Mouse (Mus musculus): ENCODE results near the gene Xrn2. TPM values are rescaled to one million over a fixed set of nuclear protein-coding genes. Genes with fewer than 3 reads are reported as not detected.
"Not testable (repeated sequence)": the region's sequence is repeated elsewhere in the genome, so short reads cannot be mapped to it uniquely, and the experiment has no call there.

The Xrn2 gene
- total and polyA plus RNA-seq, 3 experiments: 21.6 to 22.2 (median 22.1) TPM

GRCm38 (mm10) chr2:147012141-147012622 lies 614 bp upstream of the Xrn2 start:
- H3K9ac ChIP-seq (ENCODE audit: low read depth, low read length): peak overlapping the region; percentile 20
- no peaks in the 10 kb centered on the region for H3K27me3 ChIP-seq (ENCODE audit: control insufficient read depth, insufficient read depth, low read length)
- TF ChIP-seq CTCF (IDR thresholded peaks at IDR 0.05) (no peak), EP300 (IDR thresholded peaks at IDR 0.05; ENCODE audit: insufficient read depth, low read depth, low read length) (no peak), POLR2A (IDR thresholded peaks at IDR 0.05; ENCODE audit: insufficient read depth, low read depth, low read length) (no peak)
- WGBS: 21% methylated on average over 7 of the region's 7 CpGs
- no peak for DNase-seq
- peak overlapping the region; percentile 96 for H3K4me3 ChIP-seq
- peaks cover 2% of the 10 kb centered on the region; the same call in 1 of the 2 replicates for H3K79me2 ChIP-seq (replicated peaks; ENCODE audit: control insufficient read depth, insufficient read depth, low read length)
- peaks cover 2% of the 10 kb centered on the region for H3K36me3 ChIP-seq (ENCODE audit: control insufficient read depth, insufficient read depth, low read length)
- intact Hi-C loops (cut with DNase I): loop anchor here (10.0 kb wide), 1 partner anchor 157 kb away; the partner anchor contains the start of gene Kiz
- peaks cover 3% of the 10 kb centered on the region for H3K4me1 ChIP-seq (ENCODE audit: control insufficient read depth, insufficient read depth, low read length)
- peak overlapping the region; percentile 96 for H3K27ac ChIP-seq

GRCm38 (mm10) chr2:147013194-147013969 lies 586 bp downstream of the Xrn2 start:
- no peaks in the 10 kb centered on the region for H3K27me3 ChIP-seq (ENCODE audit: control insufficient read depth, insufficient read depth, low read length)
- H3K79me2 ChIP-seq (replicated peaks; ENCODE audit: control insufficient read depth, insufficient read depth, low read length): peaks cover 2% of the 10 kb centered on the region; the same call in 1 of the 2 replicates
- under 1% methylated on average over 59 of the region's 59 CpGs for WGBS
- DNase-seq: no peak
- intact Hi-C loops (cut with DNase I): loop anchor here (10.0 kb wide), 1 partner anchor 159 kb away; the partner anchor contains the start of gene Kiz
- H3K27ac ChIP-seq: peak overlapping the region; percentile 96
- peaks cover 3% of the 10 kb centered on the region for H3K4me1 ChIP-seq (ENCODE audit: control insufficient read depth, insufficient read depth, low read length)
- H3K4me3 ChIP-seq: peak overlapping the region; percentile 96
- peaks cover 2% of the 10 kb centered on the region for H3K36me3 ChIP-seq (ENCODE audit: control insufficient read depth, insufficient read depth, low read length)
- TF ChIP-seq POLR2A (IDR thresholded peaks at IDR 0.05; ENCODE audit: insufficient read depth, low read depth, low read length): no peak
- no peak for TF ChIP-seq EP300 (IDR thresholded peaks at IDR 0.05; ENCODE audit: insufficient read depth, low read depth, low read length)
- no peak for TF ChIP-seq CTCF (IDR thresholded peaks at IDR 0.05)
- peak overlapping the region; percentile 78 for H3K9ac ChIP-seq (ENCODE audit: low read depth, low read length)

- WGBS: 19% methylated on average over 15 of the region's 15 CpGs
- Histone ChIP-seq H3K4me1 (ENCODE audit: control insufficient read depth, insufficient read depth, low read length) (peaks cover 3% of the 10 kb centered on the region), H3K27me3 (ENCODE audit: control insufficient read depth, insufficient read depth, low read length) (no peaks in the 10 kb centered on the region), H3K79me2 (replicated peaks; ENCODE audit: control insufficient read depth, insufficient read depth, low read length) (peaks cover 3% of the 10 kb centered on the region; the same call in 1 of the 2 replicates), H3K9ac (ENCODE audit: low read depth, low read length) (no peak overlapping the region), H3K4me3 (peak overlapping the region; percentile 96), H3K36me3 (ENCODE audit: control insufficient read depth, insufficient read depth, low read length) (peaks cover 2% of the 10 kb centered on the region), H3K27ac (peak overlapping the region; percentile 96)
- intact Hi-C loops (cut with DNase I): loop anchor here (10.0 kb wide), 1 partner anchor 159 kb away; the partner anchor contains the start of gene Kiz
- no peak for TF ChIP-seq CTCF (IDR thresholded peaks at IDR 0.05)
- no peak for TF ChIP-seq EP300 (IDR thresholded peaks at IDR 0.05; ENCODE audit: insufficient read depth, low read depth, low read length)
- TF ChIP-seq POLR2A (IDR thresholded peaks at IDR 0.05; ENCODE audit: insufficient read depth, low read depth, low read length): no peak
- no peak for DNase-seq
Observed at GRCm38 (mm10) chr2:147014101-147014886, 1.5 kb downstream of the Xrn2 start.

DNA sequence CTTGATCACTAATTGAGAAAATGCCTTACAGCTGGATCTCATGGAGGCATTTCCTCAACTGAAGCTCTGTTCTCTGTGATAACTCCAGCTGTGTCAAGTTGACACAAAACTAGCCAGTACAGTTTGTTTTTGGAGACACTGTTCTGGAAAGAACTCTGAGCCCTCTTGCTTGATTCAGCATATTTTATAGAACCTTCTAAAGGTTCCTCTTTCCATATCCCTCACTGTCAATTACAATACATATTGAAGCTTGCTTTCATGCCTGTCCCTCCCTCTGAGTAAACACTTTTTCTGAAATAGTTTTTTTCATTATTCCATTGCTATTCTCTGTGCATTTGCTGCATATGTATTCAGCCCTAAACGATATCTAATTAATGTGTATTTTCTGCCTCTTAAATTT lies 9.2 kb downstream of the Xrn2 start:
- H3K36me3 ChIP-seq (ENCODE audit: control insufficient read depth, insufficient read depth, low read length); H3K4me1 ChIP-seq (ENCODE audit: control insufficient read depth, insufficient read depth, low read length); H3K9ac ChIP-seq (ENCODE audit: low read depth, low read length); H3K27me3 ChIP-seq (ENCODE audit: control insufficient read depth, insufficient read depth, low read length); intact Hi-C loops (cut with DNase I); H3K27ac ChIP-seq; H3K4me3 ChIP-seq; DNase-seq; H3K79me2 ChIP-seq (replicated peaks; ENCODE audit: control insufficient read depth, insufficient read depth, low read length): not testable (repeated sequence)
- 95% methylated on average over 1 of the region's 1 CpGs for WGBS

GRCm38 (mm10) chr2:147023067-147023466 lies 10.3 kb downstream of the Xrn2 start:
- no peak overlapping the region for H3K27ac ChIP-seq
- H3K79me2 ChIP-seq (replicated peaks; ENCODE audit: control insufficient read depth, insufficient read depth, low read length): 0 out of 2 replicates have a peak, but pooled peaks cover 1% of the 10 kb centered on the region
- 94% methylated on average over 5 of the region's 5 CpGs for WGBS
- H3K9ac ChIP-seq (ENCODE audit: low read depth, low read length): no peak overlapping the region
- H3K36me3 ChIP-seq (ENCODE audit: control insufficient read depth, insufficient read depth, low read length): peaks cover 12% of the 10 kb centered on the region
- no peak for TF ChIP-seq EP300 (IDR thresholded peaks at IDR 0.05; ENCODE audit: insufficient read depth, low read depth, low read length)
- TF ChIP-seq CTCF (IDR thresholded peaks at IDR 0.05): no peak
- TF ChIP-seq POLR2A (IDR thresholded peaks at IDR 0.05; ENCODE audit: insufficient read depth, low read depth, low read length): no peak
- intact Hi-C loops (cut with DNase I): no loop called here
- DNase-seq: no peak
- H3K4me3 ChIP-seq: no peak overlapping the region
- H3K27me3 ChIP-seq (ENCODE audit: control insufficient read depth, insufficient read depth, low read length): no peaks in the 10 kb centered on the region
- peaks cover 2% of the 10 kb centered on the region; the same call in 1 of the 2 replicates for H3K4me1 ChIP-seq (ENCODE audit: control insufficient read depth, insufficient read depth, low read length)

All from heart, adult 2 months (tissue).